Mouse (Mus musculus): ENCODE measurements around the gene Syngr1.

Gene Syngr1

GRCm38 (mm10) chr15:80091121-80091955 lies at the start of gene Syngr1, which contains the start of gene Rpl3:
TSS of gene Syngr1 (plus strand) at chr15:80091334.
TSS of gene Rpl3 (minus strand) at chr15:80091868.
- DNase-seq (ENCODE audit: low spot score) = peak; percentile 73

DNA sequence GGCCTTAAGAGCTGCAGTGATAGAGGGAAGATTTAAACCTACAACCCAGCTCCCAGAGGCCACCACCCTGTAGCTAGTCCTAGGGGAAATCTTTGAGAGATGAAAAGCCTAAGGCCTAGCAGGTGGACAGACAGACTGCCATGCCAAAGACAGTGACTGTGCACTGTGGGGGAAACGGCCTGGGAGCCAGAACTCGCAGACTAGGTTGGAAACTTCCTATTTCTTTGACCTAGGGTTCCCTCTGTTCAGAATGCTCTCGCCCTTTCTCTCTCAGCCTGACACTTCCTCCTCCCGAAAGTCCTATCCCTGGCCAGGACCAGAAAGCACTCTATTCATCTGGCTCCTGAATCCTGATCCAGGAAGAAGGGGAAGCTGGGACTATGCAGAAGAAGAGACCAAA lies 49.0 kb upstream of the Syngr1 start:
- DNase-seq (ENCODE audit: low spot score) = no peak

- no peak for DNase-seq (ENCODE audit: low spot score)
These were observed 46.9 kb upstream of the Syngr1 start for GRCm38 (mm10) chr15:80044249-80044648.

DNA sequence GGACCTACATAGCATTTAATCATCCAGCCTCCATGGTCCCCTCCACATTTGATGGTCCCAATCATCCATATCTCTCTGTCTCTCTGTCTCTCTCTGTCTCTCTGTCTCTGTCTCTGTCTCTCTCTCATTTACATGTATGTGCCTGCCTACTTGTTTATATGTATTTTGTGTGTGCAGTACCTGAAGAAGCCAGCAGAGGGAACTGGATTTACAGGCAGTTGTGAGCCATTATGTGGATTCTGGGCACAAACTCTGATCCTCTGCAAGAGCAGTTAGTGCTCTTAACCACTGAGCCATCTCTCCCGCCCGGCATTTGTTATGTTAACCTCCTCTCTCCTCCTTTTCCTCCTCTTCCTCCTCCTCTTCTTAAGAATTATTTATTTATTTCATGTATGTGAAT lies 45.4 kb upstream of the Syngr1 start:
- DNase-seq (ENCODE audit: low spot score) = no peak

GRCm38 (mm10) chr15:80047242-80047641 lies 43.9 kb upstream of the Syngr1 start:
- DNase-seq (ENCODE audit: low spot score) = no peak

- DNase-seq (ENCODE audit: low spot score) = no peak
These were observed 43.2 kb upstream of the Syngr1 start for GRCm38 (mm10) chr15:80047973-80048372.

- DNase-seq (ENCODE audit: low spot score) = no peak
These were observed 41.0 kb upstream of the Syngr1 start for GRCm38 (mm10) chr15:80050093-80050492.

GRCm38 (mm10) chr15:80051092-80051761 lies 39.9 kb upstream of the Syngr1 start:
- no peak for DNase-seq (ENCODE audit: low spot score)

DNA sequence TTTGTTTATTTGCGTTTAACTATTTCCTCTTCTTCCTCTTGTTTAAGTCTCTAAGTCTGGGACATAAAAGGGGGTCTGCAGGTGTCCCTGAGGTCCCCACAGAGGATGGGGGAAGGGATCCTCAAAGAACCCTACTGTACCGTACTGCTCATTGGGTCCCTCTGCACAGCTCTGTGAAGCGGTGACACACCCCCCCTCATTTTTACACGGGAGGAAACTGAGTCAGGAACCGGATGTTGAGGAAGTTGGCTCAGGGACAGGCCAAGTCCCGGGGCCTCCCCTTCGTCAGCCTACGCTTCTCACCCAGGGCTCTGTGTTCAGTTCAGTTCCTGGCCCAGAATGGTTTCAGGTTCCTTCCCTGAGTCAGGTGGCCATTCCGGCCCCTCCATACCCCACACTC lies 39.4 kb upstream of the Syngr1 start:
- DNase-seq (ENCODE audit: low spot score) = no peak

DNA sequence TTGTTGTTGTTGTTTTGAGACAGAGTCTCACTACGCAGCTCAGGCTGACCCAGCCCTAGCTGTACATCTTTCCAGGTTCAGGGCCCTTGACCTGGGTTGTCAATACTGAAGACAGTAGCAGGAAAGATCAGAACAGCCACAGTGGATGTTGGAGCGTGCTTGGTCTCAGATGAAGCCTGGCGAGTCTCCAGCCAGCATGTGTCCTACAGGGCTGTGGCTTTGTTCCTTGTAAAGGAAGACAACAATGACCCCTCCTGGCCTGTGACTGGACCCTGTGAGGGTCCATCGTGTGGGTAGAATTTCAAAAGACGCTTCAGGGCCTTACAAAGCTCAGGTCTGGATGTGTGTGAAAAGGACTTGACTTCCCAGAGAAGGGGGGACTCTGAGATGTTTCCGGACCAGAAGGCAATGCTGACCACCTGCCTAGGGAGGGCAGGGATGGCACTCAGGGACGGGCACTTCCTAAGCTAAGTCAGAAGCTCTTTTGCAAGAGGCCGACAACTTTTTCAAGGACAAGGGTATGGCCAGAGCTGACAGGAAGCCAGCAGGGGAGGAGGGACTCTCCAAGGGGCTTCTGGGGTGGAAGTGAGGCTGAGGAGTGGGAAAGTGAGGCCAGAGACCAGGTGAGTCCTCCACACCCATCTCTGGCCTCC lies 37.6 kb upstream of the Syngr1 start:
- no peak for DNase-seq (ENCODE audit: low spot score)

- no peak for DNase-seq (ENCODE audit: low spot score)
These were observed 37.0 kb upstream of the Syngr1 start for GRCm38 (mm10) chr15:80054034-80054710.

DNA sequence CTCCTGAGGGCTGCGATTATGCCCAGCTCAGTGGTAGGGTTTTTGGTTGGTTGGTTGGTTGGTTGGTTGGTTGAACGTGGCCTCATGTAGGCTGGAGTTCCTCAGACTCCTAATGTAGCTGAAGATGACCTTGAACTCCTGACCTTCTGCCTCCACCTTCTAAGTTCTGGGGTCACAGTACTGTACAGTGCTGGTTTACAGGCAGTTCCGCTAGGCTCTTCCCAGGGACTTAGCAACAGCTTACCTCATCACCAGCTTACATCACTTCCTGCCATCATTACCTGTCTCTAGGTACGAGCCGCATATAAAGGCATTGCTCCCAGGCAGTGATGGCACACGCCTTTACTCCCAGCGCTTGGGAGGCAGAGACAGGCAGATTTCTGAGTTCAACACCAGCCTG lies 33.0 kb upstream of the Syngr1 start:
- no peak for DNase-seq (ENCODE audit: low spot score)

DNA sequence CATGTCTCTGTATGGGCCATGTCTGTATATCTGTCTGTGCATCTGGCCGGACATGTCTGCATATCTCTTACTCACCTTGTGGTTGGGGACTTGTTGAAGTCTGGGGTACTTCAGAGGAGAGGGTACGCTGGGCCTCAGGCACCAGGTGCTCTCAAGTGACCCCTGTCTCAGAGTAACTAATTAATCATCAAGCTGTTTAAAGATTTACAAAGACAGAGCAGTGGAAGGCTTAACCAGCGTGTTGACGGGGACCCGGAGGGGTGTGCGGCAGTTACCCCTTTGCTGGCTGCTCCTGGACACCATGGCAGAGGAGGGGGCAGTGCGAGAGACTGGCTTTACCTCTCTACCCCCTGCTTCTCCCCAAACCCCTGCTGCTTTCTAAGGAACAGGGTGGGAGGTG lies 31.5 kb upstream of the Syngr1 start:
- DNase-seq (ENCODE audit: low spot score) = no peak

DNA sequence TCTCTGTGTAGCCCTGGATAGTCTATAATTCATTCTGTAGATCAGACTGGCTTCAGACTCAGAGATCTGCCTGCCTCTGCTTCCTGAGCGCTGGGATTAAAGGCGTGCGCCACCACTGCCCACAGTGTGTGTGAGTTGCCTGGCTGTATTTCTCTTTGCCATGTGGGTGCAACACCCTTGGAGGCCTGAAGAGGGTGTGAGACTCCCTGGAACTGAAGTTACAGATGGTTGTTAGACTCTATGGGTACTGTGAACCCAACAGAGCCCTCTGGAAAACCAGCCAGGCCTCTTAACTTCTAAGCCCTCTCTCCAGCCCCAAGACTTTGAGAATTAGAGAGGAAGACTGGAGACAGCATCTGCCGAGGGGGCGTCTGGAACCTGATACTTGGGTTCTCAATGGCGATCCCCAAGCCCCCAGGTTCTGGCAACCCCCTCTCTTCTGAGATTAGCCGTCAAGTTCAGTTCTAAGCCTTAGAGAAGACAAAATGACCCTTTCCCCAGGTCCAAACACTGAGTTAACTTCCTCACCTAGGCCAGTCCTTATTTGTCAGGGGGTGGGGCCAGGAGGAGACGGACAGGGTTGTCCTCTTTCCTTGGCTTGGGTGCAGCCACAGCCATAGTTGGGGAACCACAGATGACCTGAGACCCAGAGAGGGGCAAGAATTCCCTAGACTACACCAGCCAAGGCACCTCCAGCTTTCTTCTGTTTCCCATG lies 30.6 kb upstream of the Syngr1 start:
- no peak for DNase-seq (ENCODE audit: low spot score)

GRCm38 (mm10) chr15:80061071-80061550 lies 30.0 kb upstream of the Syngr1 start:
- no peak for DNase-seq (ENCODE audit: low spot score)

DNA sequence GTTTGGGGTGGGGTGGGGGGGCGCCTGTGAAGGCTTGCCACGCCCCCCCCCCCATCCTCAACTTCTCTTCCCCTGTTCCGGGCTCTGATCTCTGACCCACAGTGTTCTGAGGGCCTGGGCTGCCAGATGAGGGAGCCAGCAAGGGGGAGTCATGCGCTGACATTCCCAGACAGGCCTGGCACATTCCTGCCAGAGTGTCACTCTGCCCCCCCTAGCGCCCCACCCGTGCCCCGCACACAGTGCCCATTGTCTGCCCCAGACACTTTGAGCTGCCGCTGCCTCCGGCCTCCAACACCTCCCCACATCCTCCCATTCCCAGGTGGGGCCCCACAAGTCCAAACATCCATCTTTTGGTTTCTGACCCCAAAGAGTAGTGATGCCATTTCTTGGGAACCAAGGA lies 28.8 kb upstream of the Syngr1 start:
- DNase-seq (ENCODE audit: low spot score) = no peak

DNA sequence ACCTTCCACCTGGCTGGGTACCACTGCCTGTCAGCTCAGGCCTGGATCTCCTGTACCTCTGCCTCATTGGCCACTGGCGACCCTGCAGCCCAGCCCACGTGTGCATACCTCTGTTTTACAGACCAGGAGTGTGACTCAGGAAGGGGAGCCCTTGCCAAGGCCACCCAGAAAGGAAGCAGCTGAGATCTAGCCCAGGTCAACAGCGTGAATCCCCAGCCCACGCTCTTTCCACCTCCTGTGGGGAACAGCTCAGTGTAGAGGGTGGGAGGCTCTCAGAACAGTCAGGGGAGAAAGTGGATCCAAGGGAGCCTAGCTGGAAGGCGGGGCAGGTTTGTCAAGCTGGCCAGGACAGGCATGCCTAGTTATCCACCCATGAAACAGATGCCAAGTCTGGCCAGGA lies 28.3 kb upstream of the Syngr1 start:
- DNase-seq (ENCODE audit: low spot score) = no peak

- no peak for DNase-seq (ENCODE audit: low spot score)
These were observed 26.2 kb upstream of the Syngr1 start for GRCm38 (mm10) chr15:80064965-80065364.

GRCm38 (mm10) chr15:80065414-80065813 lies 25.7 kb upstream of the Syngr1 start:
- peak; percentile 31 for DNase-seq (ENCODE audit: low spot score)

DNA sequence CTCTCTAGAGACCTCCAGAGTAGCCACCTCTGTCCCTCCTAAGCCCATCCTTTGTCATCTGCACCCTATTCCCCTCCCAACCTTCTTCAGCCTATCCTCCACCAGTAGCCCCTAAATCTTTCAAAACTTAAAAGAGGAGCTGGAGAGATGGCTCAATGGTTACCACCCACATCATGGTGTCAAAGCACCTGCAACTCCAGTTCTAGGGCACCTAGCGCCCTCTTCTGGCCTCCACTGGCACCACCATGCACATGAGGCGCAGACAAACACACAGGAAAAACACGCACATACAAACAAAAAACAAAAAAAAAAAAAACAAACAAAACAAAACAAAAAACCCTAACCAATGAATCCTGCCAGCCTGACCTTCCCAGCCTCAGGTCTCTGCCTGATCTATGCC lies 24.6 kb upstream of the Syngr1 start:
- peak; percentile 35 for DNase-seq (ENCODE audit: low spot score)

- no peak for DNase-seq (ENCODE audit: low spot score)
These were observed 22.0 kb upstream of the Syngr1 start for GRCm38 (mm10) chr15:80069171-80069570.

Measured in T-cell, adult 2 months (primary cell).